Mouse (Mus musculus) natural killer cell, adult 2 months (primary cell): ENCODE measurements around the gene Parp11.

Experiments
- DNase-seq, 2 experiments: peaks; one replicate each; pipeline ENCODE4 v3.0.0; 2022; ENCODE audit warnings: low spot score in 2 of 2

Parp11 gene

DNA sequence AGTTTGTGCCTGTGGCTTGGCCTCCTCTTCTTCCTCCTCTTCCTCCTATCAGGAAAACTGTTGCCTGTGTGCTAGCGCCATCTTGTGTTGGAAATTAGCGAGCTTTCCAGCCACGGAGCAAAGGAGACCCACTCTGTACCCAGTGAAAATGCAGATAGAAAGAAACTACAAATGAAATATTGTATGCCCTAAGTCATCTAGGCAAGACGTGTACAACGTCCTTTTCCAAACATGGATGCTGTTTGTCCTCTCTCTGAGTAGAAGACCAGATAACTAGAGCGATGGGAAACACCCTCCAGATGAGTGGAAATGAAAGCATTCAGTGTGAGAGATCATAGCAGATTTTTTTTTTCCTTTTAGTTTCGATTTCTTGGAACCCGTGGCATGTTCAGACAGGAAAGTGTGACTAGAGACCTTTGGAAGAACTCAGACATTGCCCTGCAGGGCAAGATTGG is at the start of gene Parp11:
Parp11 (plus strand) TSS at position 405 of the 455 bp plus-strand sequence.
- DNase-seq: peak; percentile 27 to 62

DNA sequence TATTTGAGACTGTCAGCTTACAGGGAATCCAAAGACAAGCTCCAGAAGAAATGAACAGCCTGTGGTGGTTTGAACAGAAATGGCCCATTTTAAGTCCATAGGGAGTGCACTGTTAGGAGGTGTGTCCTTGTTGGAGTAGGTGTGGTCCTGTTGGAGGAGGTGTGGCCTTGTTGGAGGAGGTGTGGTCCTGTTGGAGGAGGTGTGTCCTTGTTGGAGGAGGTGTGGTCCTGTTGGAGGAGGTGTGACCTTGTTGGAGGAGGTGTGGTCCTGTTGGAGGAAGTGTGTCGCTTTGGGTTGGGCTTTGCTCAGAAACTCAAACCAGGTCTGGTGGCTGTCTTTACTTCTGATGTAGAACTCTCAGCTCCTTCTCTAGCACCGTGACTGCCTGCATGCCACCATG is 48.6 kb upstream of the Parp11 start:
- peak; percentile 27 to 71 for DNase-seq

GRCm38 (mm10) chr6:127401419-127401818 is 45.2 kb upstream of the Parp11 start:
- DNase-seq: peak; percentile 22 to 42

DNA sequence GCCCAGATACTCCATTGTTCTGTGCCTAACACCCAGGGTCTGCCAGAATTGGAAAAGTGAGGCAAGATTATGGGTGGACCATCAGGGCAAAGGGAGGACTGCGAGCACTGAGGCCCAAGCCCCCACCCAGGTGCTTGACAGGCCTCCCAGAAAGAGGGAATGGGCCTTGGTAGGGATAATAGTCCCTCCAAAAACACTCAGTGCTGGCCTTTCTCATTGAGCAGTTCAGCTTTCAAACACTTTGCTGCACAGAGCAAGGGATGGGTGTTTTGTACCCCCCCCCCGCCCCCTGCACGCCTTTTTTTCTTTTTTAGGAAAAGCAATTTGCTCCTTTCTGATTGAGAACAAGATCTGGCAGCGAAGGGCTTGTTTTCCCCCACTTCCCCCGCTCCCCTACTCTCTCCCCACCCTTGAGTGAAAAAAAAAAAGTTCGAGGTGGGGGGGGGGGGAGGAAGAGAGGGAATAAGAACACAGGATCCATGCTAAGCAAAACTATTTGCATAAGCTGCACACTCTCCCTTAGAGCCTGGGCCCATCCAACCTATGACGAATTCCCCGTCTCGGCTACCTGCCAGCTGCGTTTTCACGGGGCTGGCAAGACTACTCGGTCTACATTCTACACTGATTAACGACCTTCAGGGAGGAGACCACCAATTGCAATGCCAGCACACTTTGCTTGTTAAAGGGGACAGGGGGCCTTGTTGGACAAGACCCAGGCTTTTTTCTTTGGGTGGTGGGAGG is 42.4 kb upstream of the Parp11 start:
- DNase-seq: no peak

DNA sequence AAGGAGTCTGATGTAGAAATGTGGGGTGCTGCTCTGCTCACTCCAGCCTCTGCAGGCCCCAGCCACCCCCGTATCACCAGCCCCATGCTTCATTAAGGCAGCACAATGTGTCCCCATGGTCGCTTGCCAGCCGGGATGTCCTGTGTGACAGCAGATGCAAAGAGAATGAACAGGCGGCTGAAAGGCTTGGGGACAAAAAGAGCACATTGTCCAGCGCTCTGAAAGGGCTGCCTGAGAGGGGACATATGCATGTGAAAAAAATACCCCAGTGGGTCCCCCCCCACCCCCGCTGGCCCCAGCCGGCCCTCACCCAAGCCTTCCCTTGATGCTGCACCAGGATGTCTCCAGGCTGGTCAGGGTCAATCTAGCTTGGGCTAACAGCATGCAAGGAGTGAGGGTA is 41.0 kb upstream of the Parp11 start:
- no peak for DNase-seq

DNA sequence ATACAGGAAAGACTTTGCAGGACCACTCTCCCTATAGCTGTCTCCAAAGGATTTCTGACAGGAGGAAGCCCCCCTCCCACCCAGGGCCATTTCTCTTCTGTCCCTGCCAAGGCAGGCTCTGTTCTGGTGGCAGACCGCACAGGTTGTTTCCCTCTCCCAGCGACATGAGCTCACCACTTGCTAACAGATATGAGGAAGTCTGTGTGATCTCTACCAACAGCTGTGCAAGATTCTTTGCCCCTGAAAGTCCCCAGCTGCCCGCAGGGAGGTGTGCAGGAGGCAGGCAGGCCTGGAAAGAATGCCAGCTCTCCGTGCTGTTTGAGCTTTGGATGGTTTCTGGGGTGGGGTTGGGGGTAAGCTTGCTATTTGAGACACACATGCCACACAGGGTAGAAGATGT is 38.9 kb upstream of the Parp11 start:
- DNase-seq: no peak

DNA sequence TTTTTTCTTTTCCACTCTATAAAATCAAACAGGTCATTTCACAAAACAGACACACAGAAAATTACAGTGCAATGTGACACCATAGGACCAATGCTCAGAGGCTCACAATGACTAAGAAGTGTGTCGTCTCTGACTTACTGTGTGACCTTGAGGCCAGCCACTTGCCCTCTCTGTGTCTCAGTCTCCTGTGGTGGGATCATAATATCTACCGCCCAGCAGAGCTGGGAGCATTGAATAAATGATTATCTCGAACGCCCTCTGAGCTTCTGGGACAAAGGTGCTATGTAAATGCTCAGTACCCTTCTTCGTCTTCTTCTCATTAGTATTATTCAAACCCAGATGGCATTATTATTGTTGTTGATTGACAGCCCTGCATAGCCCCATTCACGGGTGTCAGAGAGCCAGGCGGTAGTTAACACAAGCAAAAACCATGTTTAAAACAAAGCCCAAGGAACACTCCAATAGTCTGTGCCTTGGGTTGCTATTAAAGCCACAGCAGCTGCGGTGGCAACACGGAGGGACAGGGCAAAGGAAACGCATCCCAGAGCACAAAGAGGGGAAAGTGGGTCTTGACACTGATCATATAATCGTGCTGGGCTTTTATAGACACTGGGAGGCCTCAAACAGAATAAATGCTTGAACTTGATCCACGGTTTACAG is 29.0 kb upstream of the Parp11 start:
- DNase-seq: no peak

GRCm38 (mm10) chr6:127418322-127418721 is 28.3 kb upstream of the Parp11 start:
- DNase-seq: no peak

DNA sequence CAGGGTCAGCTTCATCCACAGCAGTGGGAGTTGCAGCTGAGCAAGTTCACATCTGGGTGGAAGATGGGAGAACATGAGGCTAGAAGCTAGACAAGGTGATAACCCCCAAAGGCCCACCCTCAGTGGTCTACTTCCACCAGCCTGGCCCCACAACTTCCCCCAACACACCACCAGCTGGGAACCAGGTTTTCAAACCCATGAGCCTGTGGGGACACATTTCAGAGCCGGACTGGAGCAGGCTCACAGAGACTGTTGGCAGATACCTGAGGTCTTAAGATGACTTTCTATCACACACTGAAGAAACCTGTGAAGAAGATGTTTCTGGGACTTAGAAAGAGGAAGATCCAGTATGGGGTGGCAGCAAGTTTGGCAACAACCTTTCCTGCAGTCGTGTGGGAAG is 26.5 kb upstream of the Parp11 start:
- no peak for DNase-seq

GRCm38 (mm10) chr6:127425095-127425494 is 21.5 kb upstream of the Parp11 start:
- no peak for DNase-seq

DNA sequence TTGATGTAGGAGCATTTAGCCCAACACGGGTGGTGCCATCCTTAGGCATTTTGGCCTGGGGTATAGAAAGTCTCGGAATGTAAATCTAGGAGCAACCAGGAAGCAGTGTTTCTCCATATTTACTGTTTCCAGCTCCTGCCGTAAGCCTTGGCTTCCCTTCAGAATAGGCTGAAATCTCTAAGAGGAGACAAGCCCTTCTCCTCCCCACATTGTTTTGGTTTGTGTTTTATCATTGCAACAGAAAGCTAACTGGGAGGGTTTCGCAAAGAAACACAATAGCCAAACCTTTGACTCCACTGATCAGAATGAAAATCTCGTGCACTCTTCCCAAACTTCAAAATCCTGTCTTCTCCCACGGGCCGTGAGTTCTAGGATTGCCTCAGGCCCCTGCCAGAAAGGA is 15.9 kb upstream of the Parp11 start:
- no peak for DNase-seq

GRCm38 (mm10) chr6:127431196-127431766 is 15.4 kb upstream of the Parp11 start:
- DNase-seq: no peak

GRCm38 (mm10) chr6:127433886-127434647 is 12.6 kb upstream of the Parp11 start:
- DNase-seq: peak in 1 of 2 experiments; percentile 6

- no peak for DNase-seq
Measured at GRCm38 (mm10) chr6:127434648-127434984, 12.0 kb upstream of the Parp11 start.

- no peak for DNase-seq
Measured at GRCm38 (mm10) chr6:127439063-127439462, 7.6 kb upstream of the Parp11 start.

- no peak for DNase-seq
Measured at GRCm38 (mm10) chr6:127439540-127440195, 7.0 kb upstream of the Parp11 start.

GRCm38 (mm10) chr6:127440416-127441104 is 6.1 kb upstream of the Parp11 start:
- DNase-seq: no peak

- no peak for DNase-seq
Measured at GRCm38 (mm10) chr6:127442584-127442983, 4.1 kb upstream of the Parp11 start.

DNA sequence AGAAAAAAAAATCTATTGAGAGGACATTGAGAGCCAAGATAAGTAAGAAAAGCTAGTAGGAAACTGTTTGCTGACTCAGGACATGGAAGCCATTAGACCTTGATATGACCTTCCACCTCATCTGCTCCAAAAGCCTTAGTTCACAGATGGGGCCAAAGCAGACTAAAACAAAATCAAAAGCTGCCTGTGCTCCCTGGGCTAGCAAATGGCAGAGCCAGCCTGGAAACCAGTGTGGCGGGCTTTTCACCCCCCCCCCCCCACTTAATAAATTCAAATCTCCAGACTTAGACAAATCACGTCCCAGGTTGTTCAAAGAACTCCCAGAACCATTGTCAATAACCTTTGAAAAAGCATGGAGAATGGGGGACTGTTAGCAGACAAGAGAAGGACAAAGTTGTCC is 2.7 kb upstream of the Parp11 start:
- no peak for DNase-seq

GRCm38 (mm10) chr6:127444466-127444865 is 2.2 kb upstream of the Parp11 start:
- no peak for DNase-seq
